Mouse (Mus musculus): ENCODE results near the gene Tstd2.
A peak's percentile ranks its signal among the peaks of the same experiment; 100 is the strongest.

Tstd2 gene

GRCm38 (mm10) chr4:46084416-46085172 lies 53.9 kb downstream of the Tstd2 start:
- no peak for DNase-seq (ENCODE audit: low spot score in 2 of 2)

- no peak for DNase-seq (ENCODE audit: low spot score in 2 of 2)
Measured at GRCm38 (mm10) chr4:46082555-46082954, 55.9 kb downstream of the Tstd2 start.

GRCm38 (mm10) chr4:46080261-46080660 lies 58.2 kb downstream of the Tstd2 start:
- no peak for DNase-seq (ENCODE audit: low spot score in 2 of 2)

GRCm38 (mm10) chr4:46076892-46077291 lies 61.6 kb downstream of the Tstd2 start:
- DNase-seq (ENCODE audit: low spot score in 2 of 2): no peak

- DNase-seq (ENCODE audit: low spot score in 2 of 2): no peak
Measured at GRCm38 (mm10) chr4:46075664-46076063, 62.8 kb downstream of the Tstd2 start.

GRCm38 (mm10) chr4:46073736-46074135 lies 64.8 kb downstream of the Tstd2 start:
- DNase-seq (ENCODE audit: low spot score in 2 of 2): peak; percentile 60 to 79

- no peak for DNase-seq (ENCODE audit: low spot score in 2 of 2)
Measured at GRCm38 (mm10) chr4:46072631-46073030, 65.9 kb downstream of the Tstd2 start.

GRCm38 (mm10) chr4:46069851-46070482 lies 68.5 kb downstream of the Tstd2 start:
- no peak for DNase-seq (ENCODE audit: low spot score in 2 of 2)

GRCm38 (mm10) chr4:46068573-46068972 lies 69.9 kb downstream of the Tstd2 start:
- DNase-seq (ENCODE audit: low spot score in 2 of 2): peak in 1 of 2 experiments; percentile 56

- DNase-seq (ENCODE audit: low spot score in 2 of 2): no peak
Measured at GRCm38 (mm10) chr4:46068060-46068459, 70.4 kb downstream of the Tstd2 start.

GRCm38 (mm10) chr4:46065695-46066340 lies 72.7 kb downstream of the Tstd2 start:
- DNase-seq (ENCODE audit: low spot score in 2 of 2): no peak

- DNase-seq (ENCODE audit: low spot score in 2 of 2): no peak
Measured at GRCm38 (mm10) chr4:46064961-46065360, 73.5 kb downstream of the Tstd2 start.

Measured in frontal cortex, postnatal 36 days (tissue).